Mouse (Mus musculus): ENCODE measurements around the gene Tbx3. TPM values are rescaled to one million over a fixed set of nuclear protein-coding genes. Genes with fewer than 3 reads are reported as not detected.

Gene Tbx3
- polyA plus RNA-seq, 1 experiment: 3.1 TPM

DNA sequence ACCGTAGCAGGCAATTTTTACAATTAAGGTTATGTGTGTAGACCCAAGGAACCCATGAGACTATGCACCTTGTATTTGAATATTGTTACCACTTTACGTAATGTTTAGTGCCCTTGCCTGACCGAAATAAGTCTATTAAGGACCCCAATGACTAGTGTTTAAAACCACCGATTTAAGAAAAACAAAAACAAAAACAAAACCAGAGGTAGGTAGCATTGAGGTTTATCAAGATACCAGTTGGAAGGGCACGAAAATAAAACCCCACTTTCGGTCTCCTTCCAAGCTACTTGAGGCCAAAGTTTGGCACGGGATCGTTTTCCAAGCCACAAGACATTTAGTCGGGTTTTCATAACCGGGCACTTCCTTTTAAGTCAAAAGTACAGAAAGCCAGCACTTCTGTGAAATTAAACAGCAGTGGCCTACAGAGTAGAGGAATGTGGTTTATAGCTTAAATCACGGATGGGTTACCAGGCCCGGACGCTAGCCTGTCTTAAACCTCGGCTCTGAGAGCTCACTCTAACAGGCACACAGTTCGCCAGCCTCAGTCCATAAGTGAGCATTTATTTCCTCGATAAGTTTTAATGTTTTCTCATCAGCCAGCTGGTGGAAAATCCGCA lies 2.6 kb downstream of the Tbx3 start:
- no peaks in the 10 kb centered on the region for H3K27me3 ChIP-seq (ENCODE audit: control insufficient read depth, insufficient read depth, insufficient read length)
- no peak overlapping the region for H3ac ChIP-seq (ENCODE audit: control insufficient read depth, insufficient read length)
- peaks cover 5% of the 10 kb centered on the region for H3K36me3 ChIP-seq (ENCODE audit: control insufficient read depth, insufficient read depth)
- H3K4me3 ChIP-seq: peak overlapping the region; percentile 66
- TF ChIP-seq E2F4 (IDR thresholded peaks at IDR 0.05; ENCODE audit: insufficient read depth) (no peak), TCF3 (IDR thresholded peaks at IDR 0.05; ENCODE audit: insufficient read length, low read depth) (no peak), CEBPB (IDR thresholded peaks at IDR 0.05; ENCODE audit: insufficient read depth, poor library complexity, severe bottlenecking) (no peak), MAX (IDR thresholded peaks at IDR 0.05; ENCODE audit: low read depth) (no peak), MYOD1 (IDR thresholded peaks at IDR 0.05; ENCODE audit: control insufficient read depth in 1 of 3, insufficient read length in 2 of 3, low read depth in 2 of 3) (no peak), REST (IDR thresholded peaks at IDR 0.05; ENCODE audit: insufficient read depth, insufficient read length) (no peak), TCF12 (IDR thresholded peaks at IDR 0.05; ENCODE audit: insufficient read depth, poor library complexity, severe bottlenecking) (no peak), MYOG (IDR thresholded peaks at IDR 0.05; ENCODE audit: control insufficient read depth in 1 of 3, insufficient read depth in 1 of 3, insufficient read length in 2 of 3, low read depth in 2 of 3) (no peak), POLR2AphosphoS2 (IDR thresholded peaks at IDR 0.05; ENCODE audit: insufficient read length, low read depth) (no peak), USF1 (IDR thresholded peaks at IDR 0.05; ENCODE audit: low read depth) (no peak), SRF (IDR thresholded peaks at IDR 0.05; ENCODE audit: control insufficient read depth, insufficient read length, low read depth) (no peak)
- H3K79me2 ChIP-seq (ENCODE audit: control insufficient read depth, insufficient read depth): peaks cover 30% of the 10 kb centered on the region
- H3K4me2 ChIP-seq (ENCODE audit: low read depth): peak overlapping the region; percentile 88

- no peak for TF ChIP-seq POLR2A (IDR thresholded peaks at IDR 0.05; ENCODE audit: insufficient read length, low read depth)
- TF ChIP-seq TCF12 (IDR thresholded peaks at IDR 0.05; ENCODE audit: insufficient read depth, poor library complexity, severe bottlenecking): no peak
- Histone ChIP-seq H3K79me2 (ENCODE audit: control insufficient read depth, insufficient read depth) (peaks cover 30% of the 10 kb centered on the region), H3K36me3 (ENCODE audit: control insufficient read depth, insufficient read depth) (peaks cover 5% of the 10 kb centered on the region), H3K4me2 (ENCODE audit: low read depth) (peak overlapping the region; percentile 88), H3K4me3 (peak overlapping the region; percentile 66), H3ac (ENCODE audit: control insufficient read depth, insufficient read length) (no peak overlapping the region), H3K27me3 (ENCODE audit: control insufficient read depth, insufficient read depth, insufficient read length) (no peaks in the 10 kb centered on the region)
These were observed 3.5 kb downstream of the Tbx3 start for GRCm38 (mm10) chr5:119673716-119674605.

GRCm38 (mm10) chr5:119674606-119675330 lies 4.3 kb downstream of the Tbx3 start:
- Histone ChIP-seq H3K79me2 (ENCODE audit: control insufficient read depth, insufficient read depth) (peaks cover 30% of the 10 kb centered on the region), H3K27me3 (ENCODE audit: control insufficient read depth, insufficient read depth, insufficient read length) (no peaks in the 10 kb centered on the region), H3ac (ENCODE audit: control insufficient read depth, insufficient read length) (no peak overlapping the region)

GRCm38 (mm10) chr5:119676245-119676644 lies 5.8 kb downstream of the Tbx3 start:
- TF ChIP-seq REST (IDR thresholded peaks at IDR 0.05; ENCODE audit: insufficient read depth, insufficient read length): no peak
- TF ChIP-seq MYOD1 (IDR thresholded peaks at IDR 0.05; ENCODE audit: control insufficient read depth in 1 of 3, insufficient read length in 2 of 3, low read depth in 2 of 3): no peak
- TF ChIP-seq SRF (IDR thresholded peaks at IDR 0.05; ENCODE audit: control insufficient read depth, insufficient read length, low read depth): no peak
- TF ChIP-seq MAX (IDR thresholded peaks at IDR 0.05; ENCODE audit: low read depth): no peak
- no peaks in the 10 kb centered on the region for H3K27me3 ChIP-seq (ENCODE audit: control insufficient read depth, insufficient read depth, insufficient read length)
- H3K4me3 ChIP-seq: no peak overlapping the region
- H3K4me2 ChIP-seq (ENCODE audit: low read depth): no peak overlapping the region
- H3K79me2 ChIP-seq (ENCODE audit: control insufficient read depth, insufficient read depth): peaks cover 30% of the 10 kb centered on the region
- peaks cover 5% of the 10 kb centered on the region for H3K36me3 ChIP-seq (ENCODE audit: control insufficient read depth, insufficient read depth)
- no peak overlapping the region for H3ac ChIP-seq (ENCODE audit: control insufficient read depth, insufficient read length)

More at GRCm38 (mm10) chr5:119674606-119675330, 4.3 kb downstream of the Tbx3 start:
- TF ChIP-seq TCF3 (IDR thresholded peaks at IDR 0.05; ENCODE audit: insufficient read length, low read depth): no peak
- TF ChIP-seq POLR2AphosphoS2 (IDR thresholded peaks at IDR 0.05; ENCODE audit: insufficient read length, low read depth): no peak
- TF ChIP-seq REST (IDR thresholded peaks at IDR 0.05; ENCODE audit: insufficient read depth, insufficient read length): no peak
- no peak for TF ChIP-seq MYOD1 (IDR thresholded peaks at IDR 0.05; ENCODE audit: control insufficient read depth in 1 of 3, insufficient read length in 2 of 3, low read depth in 2 of 3)
- no peak for TF ChIP-seq SRF (IDR thresholded peaks at IDR 0.05; ENCODE audit: control insufficient read depth, insufficient read length, low read depth)
- TF ChIP-seq USF1 (IDR thresholded peaks at IDR 0.05; ENCODE audit: low read depth): no peak
- TF ChIP-seq POLR2A (IDR thresholded peaks at IDR 0.05; ENCODE audit: insufficient read length, low read depth): no peak
- TF ChIP-seq TCF12 (IDR thresholded peaks at IDR 0.05; ENCODE audit: insufficient read depth, poor library complexity, severe bottlenecking): no peak
- TF ChIP-seq MAX (IDR thresholded peaks at IDR 0.05; ENCODE audit: low read depth): no peak
- TF ChIP-seq MYOG (IDR thresholded peaks at IDR 0.05; ENCODE audit: control insufficient read depth in 1 of 3, insufficient read depth in 1 of 3, insufficient read length in 2 of 3, low read depth in 2 of 3): no peak
- no peak for TF ChIP-seq E2F4 (IDR thresholded peaks at IDR 0.05; ENCODE audit: insufficient read depth)
- no peak for TF ChIP-seq CEBPB (IDR thresholded peaks at IDR 0.05; ENCODE audit: insufficient read depth, poor library complexity, severe bottlenecking)
- Histone ChIP-seq H3K36me3 (ENCODE audit: control insufficient read depth, insufficient read depth) (peaks cover 5% of the 10 kb centered on the region), H3K4me2 (ENCODE audit: low read depth) (peak overlapping the region; percentile 88), H3K4me3 (peak overlapping the region; percentile 66)

Data from myocyte (in vitro differentiated cells).